In the genomic region with DNA sequence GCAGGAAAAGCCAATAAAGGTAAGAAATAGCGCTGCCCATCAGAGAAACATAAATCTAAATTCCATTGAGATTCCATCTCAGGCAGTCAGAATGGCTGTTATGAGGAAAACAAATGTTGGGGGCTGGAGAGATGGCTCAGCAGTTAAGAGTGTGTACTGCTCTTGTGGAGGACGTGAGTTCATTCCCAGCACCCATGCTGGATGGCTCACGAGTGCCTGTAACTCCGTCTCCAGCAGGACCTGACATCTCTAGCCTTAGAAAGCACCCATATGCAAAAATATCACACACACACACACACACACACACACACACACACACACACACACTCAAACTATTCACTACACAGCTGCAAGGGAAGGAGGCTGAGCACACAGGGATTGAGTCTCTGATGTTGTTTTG, we compare ENCODE assay signal across 26 mouse cellular contexts.
"Had no signal": no experiment of that assay in that cellular context is flagged by ENCODE, and none has a peak within 500 bp of the region (broad histone marks: within the 10 kb centered on the region; RNA-seq: fewer than 3 reads in every experiment).

No protein-coding gene starts in this region.

- H3K4me2 ChIP-seq: heart, embryonic 13.5 days; heart, embryonic 15.5 days; hindbrain, embryonic 12.5 days; hindbrain, embryonic 14.5 days; intestine, embryonic 15.5 days; limb, embryonic 13.5 days; limb, embryonic 15.5 days; liver, embryonic 12.5 days had no signal

- H3K36me3 ChIP-seq: heart, embryonic 13.5 days; heart, embryonic 15.5 days; hindbrain, embryonic 10.5 days; hindbrain, embryonic 12.5 days; intestine, embryonic 15.5 days; limb, embryonic 13.5 days; limb, embryonic 15.5 days; liver, embryonic 12.5 days had no signal

- H3K4me3 ChIP-seq: gastrocnemius, adult 2 months; heart, adult 2 months; heart, embryonic 13.5 days; heart, embryonic 15.5 days; hindbrain, embryonic 10.5 days; hindbrain, embryonic 12.5 days; intestine, embryonic 15.5 days; layer of hippocampus, adult 2 months; limb, embryonic 13.5 days; limb, embryonic 15.5 days; liver, embryonic 12.5 days had no signal

- H3K27ac ChIP-seq: gastrocnemius, adult 2 months; heart, adult 2 months; heart, embryonic 13.5 days; heart, embryonic 15.5 days; hindbrain, embryonic 10.5 days; hindbrain, embryonic 12.5 days; hindbrain, embryonic 14.5 days; intestine, embryonic 15.5 days; layer of hippocampus, adult 2 months; limb, embryonic 13.5 days; limb, embryonic 15.5 days; liver, embryonic 12.5 days; liver, embryonic 14.5 days had no signal

- H3K9me3 ChIP-seq: heart, embryonic 15.5 days; hindbrain, embryonic 10.5 days; hindbrain, embryonic 12.5 days; intestine, embryonic 15.5 days; limb, embryonic 15.5 days; liver, embryonic 12.5 days had no signal

- H3K4me1 ChIP-seq: heart, embryonic 13.5 days; heart, embryonic 15.5 days; hindbrain, embryonic 10.5 days; hindbrain, embryonic 12.5 days; intestine, embryonic 15.5 days; limb, embryonic 13.5 days; limb, embryonic 15.5 days; liver, embryonic 12.5 days had no signal

- H3K27me3 ChIP-seq: heart, embryonic 13.5 days; heart, embryonic 15.5 days; hindbrain, embryonic 12.5 days; intestine, embryonic 15.5 days; limb, embryonic 13.5 days; limb, embryonic 15.5 days; liver, embryonic 12.5 days had no signal

- H3K9ac ChIP-seq: heart, embryonic 13.5 days; heart, embryonic 15.5 days; hindbrain, embryonic 12.5 days; hindbrain, embryonic 14.5 days; intestine, embryonic 15.5 days; limb, embryonic 13.5 days; limb, embryonic 15.5 days; liver, embryonic 12.5 days; liver, embryonic 14.5 days had no signal

- DNase-seq: gastrocnemius, adult 2 months; gastrocnemius, postnatal 10 days; gastrocnemius, postnatal 25 days; heart, adult 2 months; heart, postnatal 14 days; heart, postnatal 4 days; kidney, adult 18-20 months; kidney, adult 8-10 months; kidney, postnatal 10 days; kidney, postnatal 25 days; kidney, postnatal 4 days; left cerebral cortex, postnatal 4 days had no signal

- ATAC-seq: hindbrain, embryonic 16.5 days; inflammation-experienced regulatory T-cells, adult 6 months; intestine, embryonic 15.5 days; intestine, postnatal 0 days; liver, embryonic 12.5 days had no signal
